Mouse (Mus musculus): ENCODE measurements at regions not wholly inside any gene's neighbourhood (a gene's known extent, or its start where the extent isn't known, plus 50 kb on each side); places are given as distances from the start of the nearest gene placed in this dataset.
A peak's percentile ranks its signal among the peaks of the same experiment; 100 is the strongest.

- WGBS: 62% methylated on average over 4 of the region's 4 CpGs
- no peak overlapping the region for H3K9ac ChIP-seq
- no peak overlapping the region for H3K4me2 ChIP-seq
- no peak overlapping the region for H3K4me3 ChIP-seq (ENCODE audit: low read depth, low read length)
- ATAC-seq (ENCODE audit: insufficient read depth): no peak
- no peaks in the 10 kb centered on the region for H3K36me3 ChIP-seq (ENCODE audit: insufficient read depth)
- no peak for TF ChIP-seq CTCF (IDR thresholded peaks at IDR 0.05; ENCODE audit: low read depth)
- H3K4me1 ChIP-seq (ENCODE audit: insufficient read depth): no peaks in the 10 kb centered on the region
- H3K9me3 ChIP-seq (ENCODE audit: low read depth, low read length): no peaks in the 10 kb centered on the region
- DNase-seq: no peak
- no peaks in the 10 kb centered on the region for H3K27me3 ChIP-seq (ENCODE audit: insufficient read depth, low read length)
- peak overlapping the region; percentile 54; the same call in 1 of the 2 replicates for H3K27ac ChIP-seq (ENCODE audit: low read depth)
These were observed 712.4 kb downstream of the Mecom start for GRCm38 (mm10) chr3:29835432-29835831.

GRCm38 (mm10) chr3:29834884-29835283 lies 712.9 kb downstream of the Mecom start:
- WGBS: 23% methylated on average over 2 of the region's 2 CpGs
- Histone ChIP-seq H3K9me3 (ENCODE audit: low read depth, low read length) (no peaks in the 10 kb centered on the region), H3K4me1 (ENCODE audit: insufficient read depth) (no peaks in the 10 kb centered on the region), H3K4me2 (no peak overlapping the region), H3K36me3 (ENCODE audit: insufficient read depth) (no peaks in the 10 kb centered on the region), H3K27me3 (ENCODE audit: insufficient read depth, low read length) (no peaks in the 10 kb centered on the region), H3K4me3 (ENCODE audit: low read depth, low read length) (no peak overlapping the region), H3K9ac (no peak overlapping the region), H3K27ac (ENCODE audit: low read depth) (peak overlapping the region; percentile 46; the same call in 1 of the 2 replicates)
- peak; percentile 88 for ATAC-seq (ENCODE audit: insufficient read depth)
- peak; percentile 89 for DNase-seq
- no peak for TF ChIP-seq CTCF (IDR thresholded peaks at IDR 0.05; ENCODE audit: low read depth)

- 34% methylated on average over 1 of the region's 1 CpGs for WGBS
- H3K4me3 ChIP-seq (ENCODE audit: low read depth, low read length): no peak overlapping the region
- peak; percentile 60 for DNase-seq
- peak overlapping the region; percentile 20; the same call in 1 of the 2 replicates for H3K27ac ChIP-seq (ENCODE audit: low read depth)
- H3K4me2 ChIP-seq: no peak overlapping the region
- no peaks in the 10 kb centered on the region for H3K4me1 ChIP-seq (ENCODE audit: insufficient read depth)
- ATAC-seq (ENCODE audit: insufficient read depth): peak; percentile 69
- no peaks in the 10 kb centered on the region for H3K36me3 ChIP-seq (ENCODE audit: insufficient read depth)
- no peak for TF ChIP-seq CTCF (IDR thresholded peaks at IDR 0.05; ENCODE audit: low read depth)
- no peaks in the 10 kb centered on the region for H3K9me3 ChIP-seq (ENCODE audit: low read depth, low read length)
- no peaks in the 10 kb centered on the region for H3K27me3 ChIP-seq (ENCODE audit: insufficient read depth, low read length)
- no peak overlapping the region for H3K9ac ChIP-seq
These were observed 716.5 kb downstream of the Mecom start for GRCm38 (mm10) chr3:29831346-29831745.

- WGBS: 84% methylated on average over 10 of the region's 10 CpGs
- no peak for DNase-seq
- H3K36me3 ChIP-seq (ENCODE audit: insufficient read depth): no peaks in the 10 kb centered on the region
- H3K4me1 ChIP-seq (ENCODE audit: insufficient read depth): no peaks in the 10 kb centered on the region
- ATAC-seq (ENCODE audit: insufficient read depth): no peak
- no peaks in the 10 kb centered on the region for H3K27me3 ChIP-seq (ENCODE audit: insufficient read depth, low read length)
- no peak for TF ChIP-seq CTCF (IDR thresholded peaks at IDR 0.05; ENCODE audit: low read depth)
- no peak overlapping the region for H3K9ac ChIP-seq
- H3K9me3 ChIP-seq (ENCODE audit: low read depth, low read length): no peaks in the 10 kb centered on the region
- H3K4me3 ChIP-seq (ENCODE audit: low read depth, low read length): no peak overlapping the region
- no peak overlapping the region for H3K27ac ChIP-seq (ENCODE audit: low read depth)
- H3K4me2 ChIP-seq: no peak overlapping the region
These were observed 725.0 kb downstream of the Mecom start for GRCm38 (mm10) chr3:29822622-29823370.

- Histone ChIP-seq H3K36me3 (ENCODE audit: insufficient read depth) (no peaks in the 10 kb centered on the region), H3K4me1 (ENCODE audit: insufficient read depth) (peaks cover 3% of the 10 kb centered on the region; the same call in 1 of the 2 replicates), H3K27ac (ENCODE audit: low read depth) (no peak overlapping the region), H3K9ac (no peak overlapping the region), H3K4me3 (ENCODE audit: low read depth, low read length) (no peak overlapping the region), H3K9me3 (ENCODE audit: low read depth, low read length) (no peaks in the 10 kb centered on the region), H3K27me3 (ENCODE audit: insufficient read depth, low read length) (no peaks in the 10 kb centered on the region), H3K4me2 (no peak overlapping the region)
- ATAC-seq (ENCODE audit: insufficient read depth) (no peak), DNase-seq (no peak)
- no peak for TF ChIP-seq CTCF (IDR thresholded peaks at IDR 0.05; ENCODE audit: low read depth)
- WGBS: 82% methylated on average over 4 of the region's 4 CpGs
These were observed 730.8 kb downstream of the Mecom start for GRCm38 (mm10) chr3:29816964-29817363.

- H3K4me2 ChIP-seq: peak overlapping the region; percentile 36; the same call in 1 of the 2 replicates
- 25% methylated on average over 7 of the region's 7 CpGs for WGBS
- TF ChIP-seq CTCF (IDR thresholded peaks at IDR 0.05; ENCODE audit: low read depth): no peak
- DNase-seq (peak; percentile 43), ATAC-seq (ENCODE audit: insufficient read depth) (peak; percentile 69; the same call in 1 of the 2 replicates)
- H3K9ac ChIP-seq: no peak overlapping the region
- peaks cover 3% of the 10 kb centered on the region; the same call in 1 of the 2 replicates for H3K4me1 ChIP-seq (ENCODE audit: insufficient read depth)
- H3K27ac ChIP-seq (ENCODE audit: low read depth): peak overlapping the region; percentile 52; the same call in 1 of the 2 replicates
- H3K4me3 ChIP-seq (ENCODE audit: low read depth, low read length): no peak overlapping the region
- no peaks in the 10 kb centered on the region for H3K36me3 ChIP-seq (ENCODE audit: insufficient read depth)
- H3K9me3 ChIP-seq (ENCODE audit: low read depth, low read length): no peaks in the 10 kb centered on the region
- H3K27me3 ChIP-seq (ENCODE audit: insufficient read depth, low read length): no peaks in the 10 kb centered on the region
These were observed 731.5 kb downstream of the Egfem1 start for GRCm38 (mm10) chr3:29813276-29813675.

- Histone ChIP-seq H3K4me2 (peak overlapping the region; percentile 13; the same call in 1 of the 2 replicates), H3K36me3 (ENCODE audit: insufficient read depth) (no peaks in the 10 kb centered on the region), H3K4me1 (ENCODE audit: insufficient read depth) (peaks cover 3% of the 10 kb centered on the region; the same call in 1 of the 2 replicates), H3K4me3 (ENCODE audit: low read depth, low read length) (no peak overlapping the region), H3K9ac (no peak overlapping the region), H3K27ac (ENCODE audit: low read depth) (no peak overlapping the region), H3K9me3 (ENCODE audit: low read depth, low read length) (no peaks in the 10 kb centered on the region), H3K27me3 (ENCODE audit: insufficient read depth, low read length) (no peaks in the 10 kb centered on the region)
- 50% methylated on average over 14 of the region's 14 CpGs for WGBS
- peak; percentile 63 for TF ChIP-seq CTCF (IDR thresholded peaks at IDR 0.05; ENCODE audit: low read depth)
- DNase-seq: peak; percentile 92
- ATAC-seq (ENCODE audit: insufficient read depth): peak; percentile 68
These were observed 730.8 kb downstream of the Egfem1 start for GRCm38 (mm10) chr3:29812480-29813240.

Measured in lung, embryonic 14.5 days (tissue).